Mouse (Mus musculus) limb, embryonic 15.5 days (tissue): ENCODE measurements around the gene Dram1. TPM values are rescaled to one million over a fixed set of nuclear protein-coding genes. Genes with fewer than 3 reads are reported as not detected.

Source experiments
- ATAC-seq: fragments of 200-750 bp; cut with Nextera tagmentation; 2 replicates; pipeline ENCODE4 v1.8.0; 2017; ENCODE audit warnings: low read depth, moderate TSS enrichment; ENCODE audit not compliant: insufficient number of reproducible peaks, low FRiP score, low TSS enrichment
- H3K27ac ChIP-seq: fragments of 300-500 bp; sonication (generic); 2 replicates; pipeline ENCODE4 v1.5.1; 2015; ENCODE audit warnings: moderate library complexity, mild to moderate bottlenecking, inconsistent platforms
- H3K27me3 ChIP-seq: fragments of 300-500 bp; sonication (generic); 2 replicates; pipeline ENCODE4 v1.6.1; 2015; ENCODE audit warnings: inconsistent platforms
- H3K36me3 ChIP-seq: fragments of 300-500 bp; sonication (generic); 2 replicates; pipeline ENCODE4 v1.6.1; 2015; ENCODE audit warnings: inconsistent platforms
- H3K4me1 ChIP-seq: fragments of 300-500 bp; sonication (generic); 2 replicates; pipeline ENCODE4 v1.6.1; 2015; ENCODE audit warnings: inconsistent platforms
- H3K4me2 ChIP-seq: fragments of 300-500 bp; sonication (generic); 2 replicates; pipeline ENCODE4 v1.6.1; 2015; ENCODE audit warnings: mild to moderate bottlenecking, inconsistent platforms
- H3K4me3 ChIP-seq: fragments of 300-500 bp; sonication (generic); 2 replicates; pipeline ENCODE4 v1.5.1; 2015; ENCODE audit warnings: mild to moderate bottlenecking, inconsistent platforms
- H3K9ac ChIP-seq: fragments of 300-500 bp; sonication (generic); 2 replicates; pipeline ENCODE4 v1.6.1; 2015; ENCODE audit warnings: inconsistent platforms
- H3K9me3 ChIP-seq: fragments of 300-500 bp; sonication (generic); 2 replicates; pipeline ENCODE4 v1.6.1; 2016; ENCODE audit warnings: inconsistent platforms
- WGBS: fragments of 180-500 bp; shearing (Covaris S2); methylation state at CpG from one replicate; pipeline ENCODE4 v1.1.7; 2015; 5-methylcytosine and 5-hydroxymethylcytosine counted together
- polyA plus RNA-seq: library from polyadenylated mRNA; unstranded; fragments of >200 nt; fragmentation: Nextera tagmentation; extraction: Ambion mirVana; gene quantifications from 2 replicates; pipeline ENCODE4 v1.2.1, GENCODE M21; 2015

Gene Dram1
- polyA plus RNA-seq = 1.5 and 2.5 TPM in 2 replicates

DNA sequence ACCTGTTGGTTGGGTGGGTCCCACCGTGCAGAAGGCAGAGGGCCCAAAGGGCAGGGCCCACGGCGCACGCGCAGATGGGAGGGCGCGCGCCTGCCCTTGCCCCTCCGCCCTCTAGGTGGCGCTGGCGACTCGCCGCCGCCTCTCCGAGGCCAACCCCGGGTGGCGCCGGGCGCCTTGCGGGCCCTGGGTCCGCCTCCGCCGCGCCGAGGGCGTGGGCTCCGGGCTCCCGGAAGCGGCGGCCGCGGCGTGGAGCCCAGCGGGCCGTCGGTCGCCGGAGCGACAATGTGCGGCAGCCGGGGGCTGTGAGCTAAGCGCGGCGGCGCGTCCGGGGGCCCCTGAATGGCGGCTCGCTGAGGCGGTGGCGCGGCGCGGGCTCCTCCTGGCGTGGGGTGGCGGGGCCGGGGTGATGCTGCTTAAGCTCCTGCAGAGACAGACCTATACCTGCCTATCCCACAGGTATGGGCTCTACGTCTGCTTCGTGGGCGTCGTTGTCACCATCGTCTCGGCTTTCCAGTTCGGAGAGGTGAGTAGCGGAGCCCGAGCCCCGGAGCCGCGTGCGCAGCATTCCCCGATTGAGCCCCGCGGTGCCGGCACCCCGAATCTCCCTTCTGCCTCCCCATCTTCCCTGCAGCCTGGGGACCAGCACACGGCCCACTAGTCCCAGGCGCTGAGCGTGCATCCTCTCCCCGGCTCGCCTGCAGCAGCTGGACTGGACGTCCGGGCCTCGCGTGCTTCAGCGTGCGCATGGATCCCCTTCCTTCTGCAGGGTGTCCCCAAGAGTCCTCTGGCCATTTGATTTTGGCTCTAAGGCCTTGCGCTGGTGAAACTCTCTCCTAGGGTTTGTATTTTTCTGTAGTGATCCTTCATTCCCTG is at the start of gene Dram1, which contains the start of gene Gnptab:
Gene Dram1, minus strand, starts transcription at position 68 of the 873 bp plus-strand sequence.
Gene Gnptab, plus strand, starts transcription at position 120 of the 873 bp plus-strand sequence.
- Histone ChIP-seq H3K27me3 (no peaks in the 10 kb centered on the region), H3K36me3 (no peaks in the 10 kb centered on the region), H3K9me3 (no peaks in the 10 kb centered on the region), H3K4me3 (peak within 1 kb of the TSS; percentile 86), H3K4me1 (peaks cover 18% of the 10 kb centered on the region), H3K4me2 (peak within 1 kb of the TSS; percentile 89), H3K9ac (peak within 1 kb of the TSS; percentile 63), H3K27ac (peak within 1 kb of the TSS; percentile 34)
- under 1% methylated on average over 87 of the region's 87 CpGs for WGBS
- peak; percentile 76 for ATAC-seq

DNA sequence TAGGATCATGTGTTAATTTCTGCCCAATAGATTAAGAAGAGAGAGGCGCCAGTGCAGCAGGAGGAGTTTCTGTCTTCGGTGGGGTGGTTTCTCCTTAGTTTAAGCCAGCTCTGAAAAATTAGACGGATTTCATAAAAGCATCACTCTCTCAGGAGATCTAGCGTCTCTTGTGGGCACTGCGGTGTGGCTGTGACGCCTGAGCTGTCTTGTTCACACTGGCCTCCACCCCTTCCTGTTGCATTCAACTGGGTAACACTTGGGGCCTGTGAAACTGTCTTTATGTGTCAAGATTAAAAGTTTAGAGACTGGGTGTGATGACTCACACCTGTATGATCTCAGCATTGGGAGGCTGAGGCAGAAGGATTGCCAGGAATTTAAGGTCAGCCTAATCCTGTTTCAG is 49.1 kb upstream of the Dram1 start:
- no peak for ATAC-seq
- Histone ChIP-seq H3K4me2 (no peak overlapping the region), H3K9me3 (no peaks in the 10 kb centered on the region), H3K27ac (no peak overlapping the region), H3K9ac (no peak overlapping the region), H3K27me3 (no peaks in the 10 kb centered on the region), H3K36me3 (peaks cover 38% of the 10 kb centered on the region), H3K4me1 (no peaks in the 10 kb centered on the region), H3K4me3 (no peak overlapping the region)
- WGBS = 87% methylated on average over 6 of the region's 6 CpGs

GRCm38 (mm10) chr10:88426896-88427295 is 48.0 kb upstream of the Dram1 start:
- Histone ChIP-seq H3K27ac (no peak overlapping the region), H3K4me2 (no peak overlapping the region), H3K27me3 (no peaks in the 10 kb centered on the region), H3K9ac (no peak overlapping the region), H3K9me3 (no peaks in the 10 kb centered on the region), H3K36me3 (peaks cover 39% of the 10 kb centered on the region), H3K4me1 (no peaks in the 10 kb centered on the region), H3K4me3 (no peak overlapping the region)
- 57% methylated on average over 5 of the region's 5 CpGs for WGBS
- no peak for ATAC-seq

GRCm38 (mm10) chr10:88426158-88426816 is 47.4 kb upstream of the Dram1 start:
- Histone ChIP-seq H3K4me2 (no peak overlapping the region), H3K36me3 (peaks cover 38% of the 10 kb centered on the region), H3K9me3 (no peaks in the 10 kb centered on the region), H3K9ac (no peak overlapping the region), H3K27me3 (no peaks in the 10 kb centered on the region), H3K4me1 (no peaks in the 10 kb centered on the region), H3K27ac (no peak overlapping the region), H3K4me3 (no peak overlapping the region)
- ATAC-seq = no peak
- WGBS = 88% methylated on average over 2 of the region's 2 CpGs

GRCm38 (mm10) chr10:88420655-88421435 is 42.0 kb upstream of the Dram1 start:
- H3K4me3 ChIP-seq = no peak overlapping the region
- no peak overlapping the region for H3K9ac ChIP-seq
- no peak overlapping the region for H3K4me2 ChIP-seq
- H3K4me1 ChIP-seq = no peaks in the 10 kb centered on the region
- no peaks in the 10 kb centered on the region for H3K9me3 ChIP-seq
- H3K36me3 ChIP-seq = peaks cover 20% of the 10 kb centered on the region
- no peak for ATAC-seq
- no peak overlapping the region for H3K27ac ChIP-seq
- no peaks in the 10 kb centered on the region for H3K27me3 ChIP-seq
- WGBS = 93% methylated on average over 19 of the region's 19 CpGs

- H3K27ac ChIP-seq = no peak overlapping the region
- peaks cover 22% of the 10 kb centered on the region for H3K36me3 ChIP-seq
- WGBS = 71% methylated on average over 11 of the region's 11 CpGs
- no peak for ATAC-seq
- H3K4me1 ChIP-seq = no peaks in the 10 kb centered on the region
- H3K27me3 ChIP-seq = no peaks in the 10 kb centered on the region
- no peak overlapping the region for H3K4me3 ChIP-seq
- H3K9ac ChIP-seq = no peak overlapping the region
- H3K4me2 ChIP-seq = no peak overlapping the region
- H3K9me3 ChIP-seq = no peaks in the 10 kb centered on the region
Observed at GRCm38 (mm10) chr10:88420141-88420541, 41.3 kb upstream of the Dram1 start.

DNA sequence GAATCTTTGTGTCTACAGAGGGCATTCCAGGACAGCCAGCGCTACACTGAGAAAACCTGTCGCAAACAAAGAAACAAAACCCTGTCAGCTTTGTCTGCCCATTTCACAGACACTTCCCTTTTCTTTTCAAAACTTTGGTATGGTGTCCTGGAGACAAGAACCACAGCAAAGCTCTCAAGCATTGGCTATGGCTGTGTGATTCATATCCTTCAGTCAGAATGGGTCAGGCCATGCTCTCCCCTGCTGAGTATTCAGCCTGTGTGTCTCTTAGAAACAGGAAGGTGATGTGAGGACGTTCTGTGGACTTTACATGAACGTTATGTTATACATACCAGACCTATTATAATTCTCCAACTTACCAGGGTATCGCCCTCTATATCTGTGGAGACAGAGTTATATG is 38.8 kb upstream of the Dram1 start:
- no peaks in the 10 kb centered on the region for H3K27me3 ChIP-seq
- H3K9ac ChIP-seq = no peak overlapping the region
- no peak overlapping the region for H3K4me3 ChIP-seq
- H3K4me2 ChIP-seq = no peak overlapping the region
- peaks cover 19% of the 10 kb centered on the region for H3K36me3 ChIP-seq
- H3K9me3 ChIP-seq = no peaks in the 10 kb centered on the region
- no peak overlapping the region for H3K27ac ChIP-seq
- H3K4me1 ChIP-seq = no peaks in the 10 kb centered on the region
- no peak for ATAC-seq
- WGBS = 91% methylated on average over 5 of the region's 5 CpGs

GRCm38 (mm10) chr10:88412290-88412995 is 33.6 kb upstream of the Dram1 start:
- no peaks in the 10 kb centered on the region for H3K9me3 ChIP-seq
- ATAC-seq = no peak

DNA sequence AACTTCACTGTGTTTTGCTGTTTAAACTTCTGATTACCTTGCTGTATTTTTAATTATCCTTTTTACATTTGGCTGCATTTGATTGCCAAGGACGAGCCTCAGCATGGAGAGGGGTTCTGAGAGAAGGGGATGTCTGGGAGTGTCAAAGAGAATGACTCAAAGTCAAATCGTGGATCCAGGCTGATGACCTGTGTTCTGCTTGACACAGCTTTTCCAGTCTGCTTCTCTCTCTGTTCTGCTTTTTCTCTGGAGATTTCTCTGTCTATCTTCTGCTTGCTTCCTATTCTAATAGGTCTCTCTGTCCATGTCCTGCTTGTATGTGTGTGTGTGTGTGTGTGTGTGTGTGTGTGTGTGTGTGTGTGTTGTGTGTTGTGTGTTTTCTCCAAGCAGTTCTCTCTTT is 30.9 kb upstream of the Dram1 start:
- ATAC-seq = no peak
- H3K4me3 ChIP-seq = no peak overlapping the region
- WGBS = 49% methylated on average over 2 of the region's 2 CpGs
- H3K4me2 ChIP-seq = no peak overlapping the region
- no peaks in the 10 kb centered on the region for H3K4me1 ChIP-seq
- no peak overlapping the region for H3K27ac ChIP-seq
- no peaks in the 10 kb centered on the region for H3K27me3 ChIP-seq
- no peak overlapping the region for H3K9ac ChIP-seq
- H3K36me3 ChIP-seq = no peaks in the 10 kb centered on the region
- no peaks in the 10 kb centered on the region for H3K9me3 ChIP-seq

More at GRCm38 (mm10) chr10:88412290-88412995, 33.6 kb upstream of the Dram1 start:
- Histone ChIP-seq H3K9ac (no peak overlapping the region), H3K4me1 (no peaks in the 10 kb centered on the region), H3K36me3 (peaks cover 3% of the 10 kb centered on the region; the same call in 1 of the 2 replicates), H3K4me2 (no peak overlapping the region), H3K27me3 (no peaks in the 10 kb centered on the region), H3K27ac (no peak overlapping the region), H3K4me3 (no peak overlapping the region)
- WGBS = 53% methylated on average over 17 of the region's 17 CpGs

GRCm38 (mm10) chr10:88407875-88408631 is 29.2 kb upstream of the Dram1 start:
- H3K4me3 ChIP-seq = no peak overlapping the region

GRCm38 (mm10) chr10:88405812-88406211 is 26.9 kb upstream of the Dram1 start:
- no peak overlapping the region for H3K9ac ChIP-seq
- H3K27ac ChIP-seq = no peak overlapping the region
- no peak for ATAC-seq
- no peaks in the 10 kb centered on the region for H3K9me3 ChIP-seq
- 66% methylated on average over 7 of the region's 7 CpGs for WGBS
- no peak overlapping the region for H3K4me3 ChIP-seq
- no peaks in the 10 kb centered on the region for H3K4me1 ChIP-seq
- H3K36me3 ChIP-seq = peaks cover 5% of the 10 kb centered on the region; the same call in 1 of the 2 replicates
- no peaks in the 10 kb centered on the region for H3K27me3 ChIP-seq
- H3K4me2 ChIP-seq = no peak overlapping the region

More at GRCm38 (mm10) chr10:88407875-88408631, 29.2 kb upstream of the Dram1 start:
- no peak overlapping the region for H3K9ac ChIP-seq
- H3K27me3 ChIP-seq = no peaks in the 10 kb centered on the region
- H3K36me3 ChIP-seq = no peaks in the 10 kb centered on the region
- no peak overlapping the region for H3K4me2 ChIP-seq
- H3K9me3 ChIP-seq = no peaks in the 10 kb centered on the region
- 85% methylated on average over 12 of the region's 12 CpGs for WGBS
- ATAC-seq = no peak
- no peaks in the 10 kb centered on the region for H3K4me1 ChIP-seq
- no peak overlapping the region for H3K27ac ChIP-seq
